Mouse (Mus musculus): Measurements from ENCODE around the gene Vmn2r23. TPM values are rescaled to one million over a fixed set of nuclear protein-coding genes. Genes with fewer than 3 reads are reported as not detected.
"Not testable (repeated sequence)": the region's sequence is repeated elsewhere in the genome, so short reads cannot be mapped to it uniquely, and the experiment has no call there.

Gene Vmn2r23
- total RNA-seq (2021), result not detected

GRCm38 (mm10) chr6:123702370-123702769, at the start of gene Vmn2r23:
Vmn2r23 (plus strand) TSS chr6:123702670.
- DNase-seq, result no peak

GRCm38 (mm10) chr6:123657040-123657439, 45.4 kb upstream of the Vmn2r23 start:
- DNase-seq, result no peak

- DNase-seq, result not testable (repeated sequence)
These were observed 5.8 kb upstream of the Vmn2r23 start for GRCm38 (mm10) chr6:123696639-123697038.

- DNase-seq, result no peak
These were observed 5.3 kb upstream of the Vmn2r23 start for GRCm38 (mm10) chr6:123697213-123697612.

- no peak for DNase-seq
These were observed 67.6 kb downstream of the Vmn2r23 start for GRCm38 (mm10) chr6:123770031-123770430.

GRCm38 (mm10) chr6:123778579-123778978, 76.1 kb downstream of the Vmn2r23 start, which contains the start of gene Vmn2r24:
Vmn2r24 (plus strand) TSS chr6:123778879.
- DNase-seq, result no peak

GRCm38 (mm10) chr6:123784857-123785256, 82.4 kb downstream of the Vmn2r23 start:
- DNase-seq, result no peak

- no peak for DNase-seq
These were observed 91.3 kb downstream of the Vmn2r23 start for GRCm38 (mm10) chr6:123793746-123794145.

Other genes with a start within 250 kb of the Vmn2r23 start
- not detected for gene Vmn2r21, start 169.3 kb upstream of the Vmn2r23 start, total RNA-seq (2021)
- not detected for gene Vmn2r22, start 51.9 kb upstream of the Vmn2r23 start, total RNA-seq (2021)
- gene Vmn2r24, start 76.2 kb downstream of the Vmn2r23 start, total RNA-seq (2021), result not detected
- gene Vmn2r25, start 150.8 kb downstream of the Vmn2r23 start, total RNA-seq (2021), result not detected